Mouse (Mus musculus) MN1 (cell line): ENCODE data around the gene Lyg1.
"Not testable (repeated sequence)": the region's sequence is repeated elsewhere in the genome, so short reads cannot be mapped to it uniquely, and the experiment has no call there.

Experiments
- DNase-seq: peaks from one replicate; pipeline ENCODE4 v3.0.0-alpha.2; 2016; ENCODE audit warnings: low spot score

Gene Lyg1

DNA sequence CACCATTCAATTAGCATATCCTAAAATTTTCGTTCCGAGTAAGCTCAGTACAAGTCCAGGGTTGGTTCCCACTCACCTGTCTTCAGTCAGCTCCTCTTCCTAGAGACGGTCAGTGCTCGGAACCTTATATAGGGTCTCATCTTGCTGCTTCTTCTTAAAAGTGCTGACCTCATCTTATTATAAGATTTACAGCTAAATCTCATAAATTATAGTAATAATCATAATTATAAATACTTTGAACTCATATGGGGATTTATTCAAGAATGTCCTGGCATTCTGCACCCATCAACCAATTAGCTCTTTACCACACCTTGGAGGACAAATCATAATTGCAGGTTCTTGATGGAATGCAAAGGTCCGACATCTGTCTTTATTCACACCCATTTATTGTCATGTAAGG lies at the start of gene Lyg1:
Gene Lyg1 (minus strand): TSS at position 101 of the 400 bp plus-strand sequence.
- no peak for DNase-seq

- DNase-seq, result no peak
These were observed 49.2 kb upstream of the Lyg1 start for GRCm38 (mm10) chr1:38006741-38007140.

- no peak for DNase-seq
These were observed 45.5 kb upstream of the Lyg1 start for GRCm38 (mm10) chr1:38003046-38003445.

GRCm38 (mm10) chr1:38001956-38002355 lies 44.4 kb upstream of the Lyg1 start:
- no peak for DNase-seq

GRCm38 (mm10) chr1:38000844-38001243 lies 43.3 kb upstream of the Lyg1 start:
- DNase-seq, result no peak

DNA sequence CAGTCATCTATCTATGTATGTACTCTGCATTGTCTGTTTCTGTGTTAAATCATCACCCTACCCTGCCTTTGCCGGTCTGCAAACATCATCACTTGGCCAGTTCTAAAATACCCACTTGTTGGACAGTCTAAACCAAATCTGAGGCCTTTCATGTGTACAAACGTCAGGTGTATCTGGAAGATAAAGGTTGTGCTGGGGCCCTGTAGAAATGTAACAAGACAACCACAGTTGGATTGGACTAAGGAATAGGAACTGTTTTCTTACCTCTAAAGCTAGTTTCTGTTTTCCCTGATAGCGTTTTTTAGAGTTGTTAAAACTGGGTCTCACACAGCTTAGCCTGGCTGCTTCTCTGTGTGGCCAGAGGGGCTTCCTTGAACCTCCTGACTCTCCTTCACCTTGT lies 42.0 kb upstream of the Lyg1 start:
- DNase-seq, result no peak

GRCm38 (mm10) chr1:37998371-37999199 lies 41.0 kb upstream of the Lyg1 start:
- DNase-seq, result peak; percentile 63

DNA sequence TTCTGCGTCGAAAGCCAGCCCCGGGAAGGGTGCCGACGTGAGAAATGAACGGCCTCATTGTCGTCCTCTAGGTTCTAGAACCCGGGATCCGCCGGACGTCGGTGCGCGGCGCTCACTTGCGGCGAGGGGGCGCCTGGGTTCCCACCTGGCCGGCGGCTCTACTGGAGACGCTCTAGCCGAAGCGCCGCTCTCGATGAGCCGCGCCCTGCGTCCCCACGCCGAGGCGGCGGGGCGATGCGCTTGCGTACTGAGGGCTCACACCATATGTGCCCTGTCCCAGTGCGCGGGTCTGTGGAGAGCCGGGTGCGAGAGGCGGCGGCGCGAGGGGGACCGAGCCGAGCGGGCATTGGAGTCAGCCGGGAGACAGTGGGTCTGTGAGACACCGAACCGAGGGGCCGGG lies 40.3 kb upstream of the Lyg1 start, which contains the start of the genes Txndc9 and Eif5b:
Gene Txndc9 (minus strand): TSS at position 27 of the 400 bp plus-strand sequence.
Gene Eif5b (plus strand): TSS at position 144 of the 400 bp plus-strand sequence.
- DNase-seq, result peak; percentile 99

DNA sequence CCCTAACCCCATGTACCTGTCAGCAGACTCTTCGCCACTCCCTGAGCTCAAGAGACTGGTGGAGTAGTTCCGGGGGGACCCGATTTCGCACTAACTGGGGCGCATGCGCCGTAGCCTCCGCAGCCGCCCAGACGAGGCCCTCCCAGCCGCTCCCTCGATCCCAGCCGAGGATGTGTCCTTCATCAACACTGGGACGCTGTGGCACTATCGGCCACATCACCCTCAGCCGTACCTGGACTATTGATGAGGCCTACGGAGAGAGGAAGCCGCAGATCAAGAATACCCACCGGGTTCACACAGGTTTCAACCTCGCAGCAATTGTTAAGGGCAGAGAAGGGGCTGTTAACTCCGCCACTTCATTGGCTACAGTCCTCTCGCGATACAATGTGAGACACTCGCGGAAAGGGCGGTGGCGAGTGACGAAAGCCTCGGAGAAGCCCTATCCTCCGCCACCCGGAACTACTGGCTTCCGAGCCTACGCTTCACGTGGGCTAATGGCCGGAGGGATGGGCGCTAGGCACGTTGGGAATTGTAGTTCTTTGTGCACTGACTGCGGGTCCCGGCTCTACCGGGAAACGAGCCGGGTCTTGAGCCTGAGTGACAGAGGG lies 39.4 kb upstream of the Lyg1 start:
- peak; percentile 100 for DNase-seq

DNA sequence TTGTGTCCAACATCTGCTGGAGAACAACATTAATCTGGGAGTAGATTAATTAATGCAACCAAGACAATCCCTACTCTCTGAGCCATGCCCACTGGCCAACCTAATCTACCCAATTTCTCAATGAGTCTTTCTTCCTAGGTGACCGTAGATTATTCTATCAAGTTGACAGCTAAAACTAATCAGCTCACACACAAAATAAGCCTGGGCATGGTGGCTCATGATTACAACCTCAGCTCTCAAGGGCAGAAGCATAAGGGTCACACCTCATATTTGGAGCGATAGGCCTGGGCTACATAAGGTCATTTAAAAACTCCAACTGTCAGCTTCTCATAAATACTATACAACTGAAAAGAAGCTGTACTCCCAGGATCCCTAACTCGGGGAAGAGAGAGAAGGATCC lies 38.7 kb upstream of the Lyg1 start:
- no peak for DNase-seq

- no peak for DNase-seq
These were observed 30.3 kb upstream of the Lyg1 start for GRCm38 (mm10) chr1:37987856-37988255.

DNA sequence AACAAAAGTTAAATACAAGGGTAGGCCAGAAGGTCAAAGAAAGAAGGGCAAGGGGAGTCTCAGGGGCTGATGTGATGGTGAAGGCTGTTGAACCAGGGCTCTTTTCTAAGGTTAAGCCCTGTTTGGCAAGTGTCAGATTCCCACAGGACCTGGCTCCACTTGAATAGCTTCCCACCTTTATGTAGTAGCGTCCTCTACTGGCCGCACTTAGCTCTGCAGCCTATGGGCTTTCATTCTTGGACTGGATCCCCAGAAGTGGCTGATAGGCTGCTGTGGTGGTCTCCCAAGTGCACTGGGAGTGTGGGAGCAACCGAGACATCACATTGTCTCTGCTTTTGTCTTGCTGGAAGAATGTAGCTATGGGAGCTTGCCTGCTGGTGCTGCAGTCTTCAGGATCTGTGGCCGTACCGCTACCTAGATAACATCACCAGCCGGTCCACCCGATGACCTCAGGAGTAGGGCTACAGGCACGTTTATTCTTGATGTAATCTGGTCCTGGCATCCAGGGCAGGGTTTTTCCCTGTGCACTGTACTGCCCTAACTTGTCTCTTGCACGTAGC lies 28.3 kb upstream of the Lyg1 start:
- DNase-seq, result peak; percentile 38

GRCm38 (mm10) chr1:37984326-37984725 lies 26.8 kb upstream of the Lyg1 start:
- DNase-seq, result no peak

DNA sequence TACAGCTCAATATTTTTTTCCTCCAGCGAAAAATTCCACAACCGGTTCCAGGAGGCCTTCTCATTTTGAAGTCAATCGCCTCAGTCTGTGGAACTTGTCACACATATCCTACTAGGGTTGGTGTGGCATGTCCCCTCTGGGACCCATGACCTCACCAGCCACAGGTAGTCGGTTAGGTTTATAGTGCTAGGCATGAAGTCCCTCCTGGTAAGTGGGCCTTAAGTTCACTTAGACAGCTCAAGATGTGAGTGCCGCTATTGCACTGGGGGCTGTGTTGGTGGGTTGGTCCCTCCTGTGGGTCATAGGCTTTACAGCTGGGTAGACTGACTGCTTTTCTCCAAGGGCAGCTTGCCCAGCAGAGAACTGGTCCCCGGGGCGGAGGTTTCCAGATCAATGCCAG lies 19.7 kb upstream of the Lyg1 start:
- DNase-seq, result no peak

- not testable (repeated sequence) for DNase-seq
These were observed 19.1 kb upstream of the Lyg1 start for GRCm38 (mm10) chr1:37976666-37977065.

GRCm38 (mm10) chr1:37971520-37971919 lies 14.0 kb upstream of the Lyg1 start:
- DNase-seq, result no peak

DNA sequence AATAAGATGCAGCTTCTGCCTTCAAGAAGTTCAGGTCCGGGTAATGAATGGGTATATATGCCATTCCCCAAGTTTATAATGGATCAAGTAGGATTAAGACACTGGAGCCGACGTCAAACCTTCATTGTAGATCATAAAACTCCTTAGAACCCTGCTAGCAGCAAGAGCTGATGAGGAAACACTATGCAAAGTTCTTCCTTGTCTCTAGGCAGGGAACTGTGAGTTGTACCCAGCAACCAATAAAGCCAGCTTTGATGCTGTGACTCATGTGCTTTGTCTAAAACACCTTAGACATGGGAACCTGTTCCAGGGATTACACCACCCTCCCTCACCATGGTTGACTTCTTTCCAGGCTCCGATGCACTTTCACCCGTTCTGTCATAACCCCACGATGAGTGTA lies 11.2 kb upstream of the Lyg1 start:
- no peak for DNase-seq

DNA sequence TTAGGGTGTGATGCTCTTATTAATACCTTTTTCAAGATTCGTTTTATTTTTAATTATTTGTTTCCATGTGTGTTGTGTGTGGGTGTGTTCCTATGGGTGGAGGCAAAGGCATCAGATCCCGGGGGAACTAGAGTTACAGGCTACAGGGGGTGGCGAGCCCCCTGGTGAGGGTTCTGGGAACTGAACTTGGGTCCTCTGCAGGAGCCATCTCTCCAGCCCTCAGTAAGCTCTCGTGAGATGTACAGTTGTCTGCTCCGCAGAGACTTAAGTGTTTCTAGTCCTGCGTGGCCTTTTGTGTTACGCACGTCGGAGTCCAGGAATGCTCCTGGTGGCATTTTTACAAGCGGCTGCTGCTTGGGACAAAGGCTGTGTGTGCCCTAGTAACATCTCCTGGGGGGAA lies 8.0 kb upstream of the Lyg1 start:
- DNase-seq, result no peak

DNA sequence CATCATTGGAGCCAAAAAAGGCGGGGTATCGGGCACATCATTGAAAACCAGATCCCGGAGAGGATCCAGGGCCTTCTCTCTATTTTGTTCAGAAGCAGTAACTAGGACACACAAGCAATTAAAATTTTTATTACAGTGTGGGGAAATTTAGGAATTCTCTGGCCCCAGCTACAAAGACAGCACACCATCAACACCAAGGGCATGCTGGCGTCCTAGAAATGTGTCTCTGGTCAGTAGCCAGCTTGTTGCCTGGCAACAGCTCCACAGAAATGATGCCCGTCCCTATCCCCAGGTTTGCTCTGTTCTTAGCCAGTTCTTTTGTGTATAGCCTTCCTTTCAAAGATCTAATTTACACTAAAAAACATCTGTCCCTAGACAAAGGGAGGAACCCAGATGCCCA lies 1.9 kb upstream of the Lyg1 start:
- no peak for DNase-seq

- no peak for DNase-seq
These were observed 957 bp upstream of the Lyg1 start for GRCm38 (mm10) chr1:37958516-37958915.

- no peak for DNase-seq
These were observed 698 bp downstream of the Lyg1 start for GRCm38 (mm10) chr1:37956690-37957431.

GRCm38 (mm10) chr1:37955251-37955650 lies 2.3 kb downstream of the Lyg1 start:
- DNase-seq, result no peak
